Mouse (Mus musculus) ES-Bruce4 (cell line): ENCODE measurements around the gene Spats2l.

ENCODE experiments used
- CTCF ChIP-seq: IDR thresholded peaks from one replicate; pipeline ENCODE4 v1.8.1; 2011; ENCODE audit warnings: low read depth, low read length
- POLR2A ChIP-seq: IDR thresholded peaks from one replicate; pipeline ENCODE4 v1.8.1; 2011; ENCODE audit warnings: low read length; ENCODE audit not compliant: insufficient read depth

- TF ChIP-seq POLR2A (no peak), CTCF (no peak)
Observed at GRCm38 (mm10) chr1:57820428-57820997, 46.6 kb downstream of the Spats2l start.
